Mouse (Mus musculus): Measurements from ENCODE around the gene Mcur1. TPM values are rescaled to one million over a fixed set of nuclear protein-coding genes. Genes with fewer than 3 reads are reported as not detected.

Mcur1 gene
- total RNA-seq, 1 experiment: 2.0 TPM

GRCm38 (mm10) chr13:43530832-43531693 lies 28.9 kb downstream of the Mcur1 start:
- peaks cover 0 to 20% of the 10 kb centered on the region in 2 experiments; a peak in 3 of 4 replicates for H3K4me1 ChIP-seq (ENCODE audit: control insufficient read depth in 2 of 2, insufficient read depth in 2 of 2, low read length in 2 of 2, poor library complexity in 1 of 2)
- in situ Hi-C loops (cut with MboI; ENCODE audit: low sequenced_read_pairs in 2 of 2, unreplicated experiment in 2 of 2): no loop called here
- H3K27ac ChIP-seq (ENCODE audit: insufficient read depth, low read depth, low read length, poor library complexity, severe bottlenecking): no peak overlapping the region
- peak; percentile 54 for DNase-seq (ENCODE audit: low read depth, low spot score)
- H3K36me3 ChIP-seq (ENCODE audit: control insufficient read depth, insufficient read depth, low read length, poor library complexity, severe bottlenecking): no peaks in the 10 kb centered on the region
- no peaks in the 10 kb centered on the region for H3K9me3 ChIP-seq (ENCODE audit: control insufficient read depth, insufficient read depth, low read depth, low read length)
- TF ChIP-seq MAFK (IDR thresholded peaks at IDR 0.05; ENCODE audit: insufficient read depth, low read depth, low read length) (no peak), CHD2 (IDR thresholded peaks at IDR 0.05; ENCODE audit: low read depth, low read length) (peak; percentile 75)
- no peak overlapping the region for H3K9ac ChIP-seq (ENCODE audit: insufficient read depth, low read depth, low read length, poor library complexity, severe bottlenecking)
- H3K4me3 ChIP-seq (ENCODE audit: insufficient read depth in 1 of 2, low read depth in 1 of 2, low read length in 2 of 2, poor library complexity in 1 of 2, severe bottlenecking in 1 of 2): no peak overlapping the region

GRCm38 (mm10) chr13:43530129-43530831 lies 29.7 kb downstream of the Mcur1 start:
- no peaks in the 10 kb centered on the region for H3K9me3 ChIP-seq (ENCODE audit: control insufficient read depth, insufficient read depth, low read depth, low read length)
- H3K4me3 ChIP-seq (ENCODE audit: insufficient read depth in 1 of 2, low read depth in 1 of 2, low read length in 2 of 2, poor library complexity in 1 of 2, severe bottlenecking in 1 of 2): no peak overlapping the region
- in situ Hi-C loops (cut with MboI; ENCODE audit: low sequenced_read_pairs in 2 of 2, unreplicated experiment in 2 of 2): no loop called here
- DNase-seq (ENCODE audit: low read depth, low spot score): no peak
- H3K9ac ChIP-seq (ENCODE audit: insufficient read depth, low read depth, low read length, poor library complexity, severe bottlenecking): no peak overlapping the region
- H3K36me3 ChIP-seq (ENCODE audit: control insufficient read depth, insufficient read depth, low read length, poor library complexity, severe bottlenecking): no peaks in the 10 kb centered on the region
- TF ChIP-seq HCFC1 (IDR thresholded peaks at IDR 0.05; ENCODE audit: borderline replicate concordance, insufficient read depth, low read length): no peak
- TF ChIP-seq ZC3H11A (IDR thresholded peaks at IDR 0.05; ENCODE audit: borderline replicate concordance, low read depth, low read length): no peak
- no peak for TF ChIP-seq ZNF384 (IDR thresholded peaks at IDR 0.05; ENCODE audit: low read depth, low read length)
- TF ChIP-seq CHD2 (IDR thresholded peaks at IDR 0.05; ENCODE audit: low read depth, low read length): no peak
- no peak for TF ChIP-seq MAFK (IDR thresholded peaks at IDR 0.05; ENCODE audit: insufficient read depth, low read depth, low read length)
- H3K4me1 ChIP-seq (ENCODE audit: control insufficient read depth in 2 of 2, insufficient read depth in 2 of 2, low read length in 2 of 2, poor library complexity in 1 of 2): peaks cover 0 to 27% of the 10 kb centered on the region in 2 experiments; a peak in 3 of 4 replicates
- no peak overlapping the region for H3K27ac ChIP-seq (ENCODE audit: insufficient read depth, low read depth, low read length, poor library complexity, severe bottlenecking)

GRCm38 (mm10) chr13:43526289-43526688 lies 33.7 kb downstream of the Mcur1 start:
- Histone ChIP-seq H3K9me3 (ENCODE audit: control insufficient read depth, insufficient read depth, low read depth, low read length) (no peaks in the 10 kb centered on the region), H3K27ac (ENCODE audit: insufficient read depth, low read depth, low read length, poor library complexity, severe bottlenecking) (no peak overlapping the region; the same call in 1 of the 2 replicates), H3K4me1 (ENCODE audit: control insufficient read depth in 2 of 2, insufficient read depth in 2 of 2, low read length in 2 of 2, poor library complexity in 1 of 2) (peaks cover 0 to 13% of the 10 kb centered on the region in 2 experiments; a peak in 3 of 4 replicates), H3K36me3 (ENCODE audit: control insufficient read depth, insufficient read depth, low read length, poor library complexity, severe bottlenecking) (no peaks in the 10 kb centered on the region), H3K9ac (ENCODE audit: insufficient read depth, low read depth, low read length, poor library complexity, severe bottlenecking) (no peak overlapping the region), H3K4me3 (ENCODE audit: insufficient read depth in 1 of 2, low read depth in 1 of 2, low read length in 2 of 2, poor library complexity in 1 of 2, severe bottlenecking in 1 of 2) (no peak overlapping the region)
- in situ Hi-C loops (cut with MboI; ENCODE audit: low sequenced_read_pairs in 2 of 2, unreplicated experiment in 2 of 2): no loop called here
- TF ChIP-seq MAFK (IDR thresholded peaks at IDR 0.05; ENCODE audit: insufficient read depth, low read depth, low read length): peak; percentile 64
- no peak for TF ChIP-seq ZC3H11A (IDR thresholded peaks at IDR 0.05; ENCODE audit: borderline replicate concordance, low read depth, low read length)
- TF ChIP-seq CHD2 (IDR thresholded peaks at IDR 0.05; ENCODE audit: low read depth, low read length): no peak
- TF ChIP-seq HCFC1 (IDR thresholded peaks at IDR 0.05; ENCODE audit: borderline replicate concordance, insufficient read depth, low read length): no peak
- no peak for TF ChIP-seq ZNF384 (IDR thresholded peaks at IDR 0.05; ENCODE audit: low read depth, low read length)
- no peak for DNase-seq (ENCODE audit: low read depth, low spot score)

GRCm38 (mm10) chr13:43525363-43526134 lies 34.4 kb downstream of the Mcur1 start:
- Histone ChIP-seq H3K27ac (ENCODE audit: insufficient read depth, low read depth, low read length, poor library complexity, severe bottlenecking) (no peak overlapping the region; the same call in 1 of the 2 replicates), H3K36me3 (ENCODE audit: control insufficient read depth, insufficient read depth, low read length, poor library complexity, severe bottlenecking) (no peaks in the 10 kb centered on the region), H3K4me3 (ENCODE audit: insufficient read depth in 1 of 2, low read depth in 1 of 2, low read length in 2 of 2, poor library complexity in 1 of 2, severe bottlenecking in 1 of 2) (no peak overlapping the region), H3K9me3 (ENCODE audit: control insufficient read depth, insufficient read depth, low read depth, low read length) (no peaks in the 10 kb centered on the region), H3K4me1 (ENCODE audit: control insufficient read depth in 2 of 2, insufficient read depth in 2 of 2, low read length in 2 of 2, poor library complexity in 1 of 2) (peaks cover 0 to 10% of the 10 kb centered on the region in 2 experiments; a peak in 2 of 4 replicates), H3K9ac (ENCODE audit: insufficient read depth, low read depth, low read length, poor library complexity, severe bottlenecking) (no peak overlapping the region)
- no peak for DNase-seq (ENCODE audit: low read depth, low spot score)
- in situ Hi-C loops (cut with MboI; ENCODE audit: low sequenced_read_pairs in 2 of 2, unreplicated experiment in 2 of 2): no loop called here
- TF ChIP-seq CHD2 (IDR thresholded peaks at IDR 0.05; ENCODE audit: low read depth, low read length) (no peak), MAFK (IDR thresholded peaks at IDR 0.05; ENCODE audit: insufficient read depth, low read depth, low read length) (no peak), ZC3H11A (IDR thresholded peaks at IDR 0.05; ENCODE audit: borderline replicate concordance, low read depth, low read length) (no peak), ZNF384 (IDR thresholded peaks at IDR 0.05; ENCODE audit: low read depth, low read length) (no peak), HCFC1 (IDR thresholded peaks at IDR 0.05; ENCODE audit: borderline replicate concordance, insufficient read depth, low read length) (no peak)

All from ES-E14 (cell line).